Mouse (Mus musculus) left cerebral cortex, adult 11 months (tissue): ENCODE data around the gene Tyk2.

Experiments used
- DNase-seq: peaks from one replicate; pipeline ENCODE4 v3.0.0; 2022; ENCODE audit warnings: low spot score

Gene Tyk2

GRCm38 (mm10) chr9:21114190-21114589, 16.9 kb downstream of the Tyk2 start:
- DNase-seq: no peak

GRCm38 (mm10) chr9:21113751-21114150, 17.3 kb downstream of the Tyk2 start:
- no peak for DNase-seq

- no peak for DNase-seq
Measured at GRCm38 (mm10) chr9:21107607-21108237, 23.3 kb downstream of the Tyk2 start.

- peak; percentile 24 for DNase-seq
Measured at GRCm38 (mm10) chr9:21105760-21106564, 25.1 kb downstream of the Tyk2 start.

GRCm38 (mm10) chr9:21104814-21105213, 26.2 kb downstream of the Tyk2 start:
- no peak for DNase-seq

GRCm38 (mm10) chr9:21102076-21102475, 29.0 kb downstream of the Tyk2 start:
- DNase-seq: no peak

- no peak for DNase-seq
Measured at GRCm38 (mm10) chr9:21100447-21101161, 30.4 kb downstream of the Tyk2 start.

- peak; percentile 62 for DNase-seq
Measured at GRCm38 (mm10) chr9:21097793-21098192, 33.2 kb downstream of the Tyk2 start.

GRCm38 (mm10) chr9:21095958-21096357, 35.1 kb downstream of the Tyk2 start:
- no peak for DNase-seq

GRCm38 (mm10) chr9:21093423-21093822, 37.6 kb downstream of the Tyk2 start:
- no peak for DNase-seq

- peak; percentile 97 for DNase-seq
Measured at GRCm38 (mm10) chr9:21091707-21092320, 39.2 kb downstream of the Tyk2 start, which contains the start of the genes Gm38431 and Raver1. Gene Gm38431, minus strand, starts transcription at chr9:21091997. Gene Raver1, minus strand, starts transcription at chr9:21092008.

GRCm38 (mm10) chr9:21090972-21091706, 39.9 kb downstream of the Tyk2 start:
- no peak for DNase-seq

- DNase-seq: no peak
Measured at GRCm38 (mm10) chr9:21090537-21090936, 40.5 kb downstream of the Tyk2 start.

- DNase-seq: no peak
Measured at GRCm38 (mm10) chr9:21083324-21083723, 47.7 kb downstream of the Tyk2 start.

GRCm38 (mm10) chr9:21081127-21081526, 49.9 kb downstream of the Tyk2 start:
- no peak for DNase-seq

- no peak for DNase-seq
Measured at GRCm38 (mm10) chr9:21075625-21076024, 55.4 kb downstream of the Tyk2 start.

GRCm38 (mm10) chr9:21074173-21074572, 56.9 kb downstream of the Tyk2 start:
- DNase-seq: no peak

GRCm38 (mm10) chr9:21073044-21073840, 57.8 kb downstream of the Tyk2 start, which contains the start of the genes Gm49373 and Fdx1l:
Gene Gm49373, minus strand, starts transcription at chr9:21073096.
Gene Fdx1l, minus strand, starts transcription at chr9:21073614.
- peak; percentile 89 for DNase-seq

- DNase-seq: no peak
Measured at GRCm38 (mm10) chr9:21072641-21073040, 58.4 kb downstream of the Tyk2 start.

GRCm38 (mm10) chr9:21067006-21067684, 63.9 kb downstream of the Tyk2 start, which contains the start of gene Zglp1:
Gene Zglp1, minus strand, starts transcription at chr9:21067093.
- no peak for DNase-seq
